Mouse (Mus musculus) myocyte (in vitro differentiated cells): ENCODE data around the gene Cgref1. TPM values are rescaled to one million over a fixed set of nuclear protein-coding genes. Genes with fewer than 3 reads are reported as not detected.
A peak's percentile ranks its signal among the peaks of the same experiment; 100 is the strongest.

Source experiments
- H3K27me3 ChIP-seq: one replicate; pipeline ENCODE4 v1.6.1; 2011; ENCODE audit not compliant: control insufficient read depth, insufficient read depth, insufficient read length
- H3K36me3 ChIP-seq: one replicate; pipeline ENCODE4 v1.6.1; 2011; ENCODE audit not compliant: control insufficient read depth, insufficient read depth
- H3K4me2 ChIP-seq: one replicate; pipeline ENCODE4 v1.6.1; 2011; ENCODE audit warnings: low read depth, control low read depth
- H3K4me3 ChIP-seq: one replicate; pipeline ENCODE4 v1.5.1; 2011; ENCODE audit warnings: mild to moderate bottlenecking, control low read depth, moderate library complexity
- H3K79me2 ChIP-seq: one replicate; pipeline ENCODE4 v1.6.1; 2011; ENCODE audit not compliant: control insufficient read depth, insufficient read depth
- H3ac ChIP-seq: one replicate; pipeline ENCODE4 v1.6.1; 2011; ENCODE audit not compliant: control insufficient read depth, insufficient read length
- CEBPB ChIP-seq: IDR thresholded peaks from 2 replicates; pipeline ENCODE4 v1.6.1; 2011; ENCODE audit warnings: mild to moderate bottlenecking, moderate library complexity; ENCODE audit not compliant: poor library complexity, insufficient read depth, severe bottlenecking
- E2F4 ChIP-seq: IDR thresholded peaks from one replicate; pipeline ENCODE4 v1.6.1; 2011; ENCODE audit warnings: mild to moderate bottlenecking, control low read depth, moderate library complexity; ENCODE audit not compliant: insufficient read depth
- MAX ChIP-seq: IDR thresholded peaks from one replicate; pipeline ENCODE4 v1.6.1; 2011; ENCODE audit warnings: low read depth, mild to moderate bottlenecking, control low read depth
- MYOD1 ChIP-seq, 3 experiments: IDR thresholded peaks; one replicate each; pipeline ENCODE4 v1.6.1; 2011; ENCODE audit warnings: control low read depth in 2 of 3, low read depth in 2 of 3, mild to moderate bottlenecking in 2 of 3, moderate library complexity in 1 of 3; ENCODE audit not compliant: insufficient read length in 2 of 3, control insufficient read depth in 1 of 3
- MYOG ChIP-seq, 3 experiments: IDR thresholded peaks; one replicate each; pipeline ENCODE4 v1.6.1; 2011; ENCODE audit warnings: control low read depth in 2 of 3, low read depth in 2 of 3, mild to moderate bottlenecking in 2 of 3; ENCODE audit not compliant: insufficient read length in 2 of 3, control insufficient read depth in 1 of 3, insufficient read depth in 1 of 3
- POLR2A ChIP-seq: IDR thresholded peaks from one replicate; pipeline ENCODE4 v1.6.1; 2011; ENCODE audit warnings: low read depth, mild to moderate bottlenecking, control low read depth, moderate library complexity; ENCODE audit not compliant: insufficient read length
- POLR2AphosphoS2 ChIP-seq: IDR thresholded peaks from one replicate; pipeline ENCODE4 v1.6.1; 2011; ENCODE audit warnings: low read depth, control low read depth; ENCODE audit not compliant: insufficient read length
- REST ChIP-seq: IDR thresholded peaks from one replicate; pipeline ENCODE4 v1.6.1; 2011; ENCODE audit warnings: mild to moderate bottlenecking, control low read depth, moderate library complexity; ENCODE audit not compliant: insufficient read depth, insufficient read length
- SRF ChIP-seq: IDR thresholded peaks from one replicate; pipeline ENCODE4 v1.6.1; 2011; ENCODE audit warnings: low read depth; ENCODE audit not compliant: control insufficient read depth, insufficient read length
- TCF12 ChIP-seq: IDR thresholded peaks from one replicate; pipeline ENCODE4 v1.6.1; 2011; ENCODE audit warnings: mild to moderate bottlenecking, control low read depth; ENCODE audit not compliant: poor library complexity, insufficient read depth, severe bottlenecking
- TCF3 ChIP-seq: IDR thresholded peaks from one replicate; pipeline ENCODE4 v1.6.1; 2011; ENCODE audit warnings: low read depth, control low read depth; ENCODE audit not compliant: insufficient read length
- USF1 ChIP-seq: IDR thresholded peaks from one replicate; pipeline ENCODE4 v1.6.1; 2011; ENCODE audit warnings: low read depth, mild to moderate bottlenecking, control low read depth, moderate library complexity
- polyA plus RNA-seq: library from polyadenylated mRNA; unstranded; fragments of >200 nt; fragmentation: generic; extraction: Trizol; gene quantifications from one replicate; pipeline ENCODE4 v1.2.1, GENCODE M21; 2012; ENCODE audit warnings: missing spikeins

Cgref1 gene
- polyA plus RNA-seq, 1 experiment = 26.2 TPM

DNA sequence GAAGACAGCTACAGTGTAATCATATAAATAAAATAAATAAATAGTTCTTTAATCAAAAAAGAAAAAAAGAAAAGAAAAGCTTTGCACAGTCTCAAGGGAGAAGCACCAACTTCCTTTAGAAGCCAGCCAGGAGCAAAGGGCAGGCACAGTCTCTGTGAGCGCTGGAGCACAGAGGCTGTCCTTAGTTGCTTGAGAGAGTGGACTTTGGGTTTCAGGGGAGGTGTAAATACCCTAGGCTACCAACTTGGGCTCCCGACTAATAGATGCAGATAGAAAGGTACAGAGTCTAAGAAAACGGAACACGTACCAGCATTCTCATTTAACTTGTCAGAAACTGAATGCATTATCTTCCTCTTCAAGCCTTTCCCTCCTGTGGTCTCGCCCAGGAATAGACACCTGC lies 3.2 kb upstream of the Cgref1 start:
- TF ChIP-seq E2F4 (no peak), POLR2AphosphoS2 (no peak), MYOG (IDR thresholded peaks at IDR 0.05; ENCODE audit: control insufficient read depth in 1 of 3, insufficient read depth in 1 of 3, insufficient read length in 2 of 3, low read depth in 2 of 3) (no peak), MAX (no peak), USF1 (no peak), REST (no peak), SRF (no peak), TCF12 (no peak), POLR2A (no peak), MYOD1 (IDR thresholded peaks at IDR 0.05; ENCODE audit: control insufficient read depth in 1 of 3, insufficient read length in 2 of 3, low read depth in 2 of 3) (no peak), CEBPB (no peak), TCF3 (no peak)
- Histone ChIP-seq H3K4me3 (peak overlapping the region; percentile 39), H3K79me2 (peaks cover 16% of the 10 kb centered on the region), H3K36me3 (peaks cover 3% of the 10 kb centered on the region), H3K27me3 (no peaks in the 10 kb centered on the region), H3K4me2 (peak overlapping the region; percentile 94), H3ac (no peak overlapping the region)

DNA sequence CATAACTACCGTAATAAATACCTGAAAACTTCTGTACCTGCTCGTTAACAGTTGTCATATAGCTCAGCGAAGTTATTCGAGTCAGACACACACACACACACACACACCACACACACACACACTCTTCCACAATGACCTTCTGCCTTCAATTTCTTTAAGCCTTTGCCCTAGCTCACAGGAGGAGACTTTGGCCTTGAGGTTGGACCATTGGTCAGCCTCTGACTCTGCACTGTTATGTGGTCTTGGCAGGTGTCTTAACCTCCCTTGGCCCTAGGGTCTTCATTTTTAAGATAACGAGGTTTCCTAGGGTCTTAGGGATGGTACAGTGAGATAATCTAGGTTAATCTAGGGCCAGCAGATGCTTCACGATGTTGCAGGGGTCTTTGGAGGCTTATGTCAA lies 1.0 kb downstream of the Cgref1 start:
- TF ChIP-seq SRF (no peak), TCF3 (no peak), REST (no peak), TCF12 (no peak), CEBPB (no peak)
- Histone ChIP-seq H3ac (no peak overlapping the region), H3K27me3 (no peaks in the 10 kb centered on the region), H3K4me2 (peak overlapping the region; percentile 66), H3K4me3 (peak overlapping the region; percentile 17), H3K36me3 (no peaks in the 10 kb centered on the region), H3K79me2 (no peaks in the 10 kb centered on the region)

GRCm38 (mm10) chr5:30943004-30943403 lies 2.4 kb downstream of the Cgref1 start:
- no peak overlapping the region for H3K4me3 ChIP-seq
- H3K4me2 ChIP-seq = no peak overlapping the region
- H3K27me3 ChIP-seq = no peaks in the 10 kb centered on the region
- H3ac ChIP-seq = no peak overlapping the region
- no peaks in the 10 kb centered on the region for H3K36me3 ChIP-seq
- TF ChIP-seq MYOD1 (IDR thresholded peaks at IDR 0.05; ENCODE audit: control insufficient read depth in 1 of 3, insufficient read length in 2 of 3, low read depth in 2 of 3) = no peak
- no peak for TF ChIP-seq REST
- TF ChIP-seq E2F4 = no peak
- no peak for TF ChIP-seq POLR2A
- TF ChIP-seq MYOG (IDR thresholded peaks at IDR 0.05; ENCODE audit: control insufficient read depth in 1 of 3, insufficient read depth in 1 of 3, insufficient read length in 2 of 3, low read depth in 2 of 3) = no peak
- no peak for TF ChIP-seq CEBPB
- no peak for TF ChIP-seq SRF
- TF ChIP-seq USF1 = no peak
- no peak for TF ChIP-seq TCF3
- no peak for TF ChIP-seq POLR2AphosphoS2
- no peak for TF ChIP-seq TCF12
- no peak for TF ChIP-seq MAX
- no peaks in the 10 kb centered on the region for H3K79me2 ChIP-seq

DNA sequence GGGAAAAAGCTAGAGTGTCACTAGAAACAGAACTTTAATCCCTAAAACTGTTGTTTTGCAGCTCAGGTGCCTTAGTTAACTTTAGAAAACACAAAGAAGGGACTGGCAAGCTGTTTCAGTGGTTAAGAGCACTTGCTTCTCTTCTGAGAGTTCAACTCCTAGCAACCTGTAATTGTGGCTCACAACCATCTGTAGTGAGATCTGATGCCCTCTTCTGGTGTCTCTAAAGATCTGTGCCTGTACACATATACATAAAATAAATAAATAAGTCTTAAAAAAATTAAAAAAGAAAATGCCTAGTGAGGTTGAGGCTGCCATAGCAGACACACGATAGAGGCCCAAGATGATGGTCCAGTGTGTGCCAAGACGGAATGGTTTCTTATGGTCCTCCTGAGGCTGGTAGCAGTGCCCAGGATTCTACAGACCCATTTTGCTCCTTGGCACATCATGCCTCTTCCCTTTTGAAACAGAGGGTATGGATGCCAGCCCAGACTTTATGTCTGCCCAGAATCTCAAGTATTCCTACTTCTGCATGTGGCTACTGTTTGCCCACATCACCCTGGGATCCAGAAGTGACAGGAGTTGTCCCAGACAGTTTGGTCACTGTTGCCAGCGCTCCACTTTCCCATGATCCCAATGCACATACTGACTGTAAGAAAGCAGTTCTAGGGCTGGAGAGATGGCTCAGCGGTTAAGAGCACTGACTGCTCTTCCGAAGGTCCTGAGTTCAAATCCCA lies 10.5 kb downstream of the Cgref1 start:
- Histone ChIP-seq H3K27me3 (no peaks in the 10 kb centered on the region), H3K4me2 (no peak overlapping the region), H3K79me2 (no peaks in the 10 kb centered on the region), H3ac (no peak overlapping the region), H3K36me3 (no peaks in the 10 kb centered on the region), H3K4me3 (no peak overlapping the region)
- TF ChIP-seq POLR2A (no peak), CEBPB (no peak), TCF12 (no peak), MYOD1 (IDR thresholded peaks at IDR 0.05; ENCODE audit: control insufficient read depth in 1 of 3, insufficient read length in 2 of 3, low read depth in 2 of 3) (no peak), REST (no peak), MAX (no peak), USF1 (no peak), SRF (no peak), TCF3 (no peak), MYOG (IDR thresholded peaks at IDR 0.05; ENCODE audit: control insufficient read depth in 1 of 3, insufficient read depth in 1 of 3, insufficient read length in 2 of 3, low read depth in 2 of 3) (no peak), E2F4 (no peak), POLR2AphosphoS2 (no peak)
